Mouse (Mus musculus): ENCODE measurements around the gene Gprc5a. TPM values are rescaled to one million over a fixed set of nuclear protein-coding genes. Genes with fewer than 3 reads are reported as not detected.

Gene Gprc5a
- polyA plus RNA-seq, 1 experiment from 2014 or later, result 0.56 TPM

DNA sequence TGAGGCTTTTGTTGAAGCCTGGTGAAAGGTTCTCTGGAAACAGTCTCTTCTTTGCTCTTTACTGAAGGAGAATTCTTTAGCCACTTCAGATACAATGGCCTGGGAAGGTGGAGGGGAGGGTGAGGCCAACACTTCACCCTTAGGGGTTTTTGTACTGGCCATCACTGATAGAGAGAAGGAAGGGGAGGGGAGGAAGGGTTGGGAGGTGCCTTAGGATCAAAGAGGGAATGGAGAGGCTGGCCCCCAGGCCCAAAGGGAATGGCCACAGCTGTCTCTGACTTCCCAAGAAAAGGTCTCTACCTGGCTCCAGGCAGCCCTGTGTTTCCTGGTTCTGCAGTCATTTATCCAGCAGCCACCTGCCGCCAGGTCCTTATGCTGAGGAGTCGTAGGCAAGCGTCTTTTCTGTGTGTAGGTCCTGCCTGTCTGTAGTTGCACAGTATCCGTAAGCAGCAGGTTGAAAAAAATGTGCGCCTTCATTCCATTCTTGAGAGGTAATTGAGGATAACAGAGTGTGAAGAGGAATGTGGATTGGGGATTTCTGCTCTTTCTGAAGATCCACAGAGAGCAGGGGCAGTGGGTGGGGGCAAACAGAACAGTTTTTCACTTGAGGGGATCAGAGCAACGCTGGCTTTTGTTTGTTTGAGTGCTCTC, 1.5 kb downstream of the Gprc5a start:
- no peak for ATAC-seq (ENCODE audit: low FRiP score)
- Histone ChIP-seq H3K4me2 (replicated peaks) (no peak overlapping the region), H3K36me3 (replicated peaks; ENCODE audit: control insufficient read depth, insufficient read depth) (no peaks in the 10 kb centered on the region), H3K9ac (no peak overlapping the region), H3K4me1 (replicated peaks; ENCODE audit: control insufficient read depth, insufficient read depth, low read length) (0 out of 2 replicates have a peak, but pooled peaks cover 3% of the 10 kb centered on the region), H3K4me3 (replicated peaks; ENCODE audit: low read length) (no peak overlapping the region), H3K9me3 (ENCODE audit: control insufficient read depth, low read length) (no peaks in the 10 kb centered on the region), H3K27ac (no peak overlapping the region), H3K27me3 (ENCODE audit: control insufficient read depth, insufficient read depth, low read length) (peaks cover 19% of the 10 kb centered on the region)
- DNase-seq (ENCODE audit: low spot score), result no peak
- 17% methylated on average over 6 of the region's 6 CpGs for WGBS

DNA sequence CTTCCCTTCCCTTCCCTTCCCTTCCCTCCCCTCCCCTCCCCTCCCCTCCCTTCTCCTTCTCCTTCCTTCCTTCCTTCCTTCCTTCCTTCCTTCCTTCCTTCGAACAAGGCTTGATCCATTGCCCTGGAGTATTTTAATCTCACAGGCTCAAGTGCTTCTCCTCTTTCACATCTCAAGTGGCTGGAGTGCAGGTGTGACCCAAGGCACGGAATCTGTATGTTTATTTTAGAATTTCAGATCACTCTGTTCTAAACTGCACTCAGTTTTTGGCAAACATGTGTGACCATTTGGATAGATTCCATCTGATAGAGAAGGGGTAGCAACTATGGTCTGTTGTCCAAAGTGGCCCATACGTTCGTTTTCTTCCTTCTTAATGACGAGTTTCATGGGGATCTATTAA, 2.8 kb downstream of the Gprc5a start:
- 0 out of 2 replicates have a peak, but pooled peaks cover 3% of the 10 kb centered on the region for H3K4me1 ChIP-seq (replicated peaks; ENCODE audit: control insufficient read depth, insufficient read depth, low read length)
- no peaks in the 10 kb centered on the region for H3K36me3 ChIP-seq (replicated peaks; ENCODE audit: control insufficient read depth, insufficient read depth)
- H3K27me3 ChIP-seq (ENCODE audit: control insufficient read depth, insufficient read depth, low read length), result peaks cover 19% of the 10 kb centered on the region
- no peak overlapping the region for H3K4me2 ChIP-seq (replicated peaks)
- H3K27ac ChIP-seq, result no peak overlapping the region
- ATAC-seq (ENCODE audit: low FRiP score), result no peak
- WGBS, result 88% methylated on average over 5 of the region's 5 CpGs
- H3K9ac ChIP-seq, result no peak overlapping the region
- no peak overlapping the region for H3K4me3 ChIP-seq (replicated peaks; ENCODE audit: low read length)
- DNase-seq (ENCODE audit: low spot score), result no peak
- H3K9me3 ChIP-seq (ENCODE audit: control insufficient read depth, low read length), result no peaks in the 10 kb centered on the region

DNA sequence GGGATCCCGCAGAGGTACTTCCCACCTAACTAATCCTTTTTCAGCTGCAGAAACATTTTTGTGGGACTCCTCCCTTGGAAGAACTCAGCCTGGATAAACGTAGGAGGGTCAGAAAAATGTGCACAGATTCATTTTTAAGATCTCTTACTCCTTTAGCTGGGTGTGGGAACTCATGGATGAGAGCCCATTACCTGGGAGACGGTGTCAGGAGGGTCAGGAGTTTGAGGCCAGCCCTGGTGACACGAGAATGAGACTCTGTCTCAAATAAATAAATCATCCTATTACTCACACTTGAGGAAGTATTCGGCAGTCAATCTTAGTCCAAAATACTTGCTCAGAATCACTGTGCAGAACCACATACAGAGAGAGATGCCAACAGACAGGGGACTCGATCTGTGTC, 4.4 kb downstream of the Gprc5a start:
- Histone ChIP-seq H3K4me1 (replicated peaks; ENCODE audit: control insufficient read depth, insufficient read depth, low read length) (0 out of 2 replicates have a peak, but pooled peaks cover 3% of the 10 kb centered on the region), H3K27me3 (ENCODE audit: control insufficient read depth, insufficient read depth, low read length) (peaks cover 15% of the 10 kb centered on the region), H3K4me2 (replicated peaks) (no peak overlapping the region), H3K9ac (no peak overlapping the region), H3K4me3 (replicated peaks; ENCODE audit: low read length) (no peak overlapping the region), H3K9me3 (ENCODE audit: control insufficient read depth, low read length) (no peaks in the 10 kb centered on the region), H3K27ac (no peak overlapping the region), H3K36me3 (replicated peaks; ENCODE audit: control insufficient read depth, insufficient read depth) (no peaks in the 10 kb centered on the region)
- 55% methylated on average over 6 of the region's 6 CpGs for WGBS
- ATAC-seq (ENCODE audit: low FRiP score) (no peak), DNase-seq (ENCODE audit: low spot score) (no peak)

DNA sequence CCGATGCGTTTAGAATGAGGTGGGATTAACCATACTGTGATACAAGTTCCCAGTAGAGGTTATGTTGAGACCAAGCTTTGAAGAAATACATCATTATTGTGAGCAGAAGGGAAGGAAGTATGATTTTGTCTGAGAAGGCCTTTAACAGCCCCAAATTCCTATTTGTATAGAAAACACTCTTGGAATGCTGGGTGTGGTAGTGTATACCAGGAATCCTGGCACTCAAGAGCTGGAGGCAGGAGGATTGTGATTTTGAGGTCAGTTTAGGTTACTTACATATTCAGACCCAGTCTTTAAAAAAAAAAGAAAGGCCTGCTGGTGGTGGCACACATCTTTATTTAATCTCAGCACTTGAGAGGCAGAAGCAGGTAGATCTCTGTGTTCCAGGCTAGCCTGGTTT, 4.9 kb downstream of the Gprc5a start:
- H3K9me3 ChIP-seq (ENCODE audit: control insufficient read depth, low read length), result no peaks in the 10 kb centered on the region
- H3K4me3 ChIP-seq (replicated peaks; ENCODE audit: low read length), result no peak overlapping the region
- 85% methylated on average over 2 of the region's 2 CpGs for WGBS
- 0 out of 2 replicates have a peak, but pooled peaks cover 3% of the 10 kb centered on the region for H3K4me1 ChIP-seq (replicated peaks; ENCODE audit: control insufficient read depth, insufficient read depth, low read length)
- H3K36me3 ChIP-seq (replicated peaks; ENCODE audit: control insufficient read depth, insufficient read depth), result no peaks in the 10 kb centered on the region
- DNase-seq (ENCODE audit: low spot score) (no peak), ATAC-seq (ENCODE audit: low FRiP score) (no peak)
- H3K27ac ChIP-seq, result no peak overlapping the region
- peaks cover 10% of the 10 kb centered on the region for H3K27me3 ChIP-seq (ENCODE audit: control insufficient read depth, insufficient read depth, low read length)
- H3K9ac ChIP-seq, result no peak overlapping the region
- H3K4me2 ChIP-seq (replicated peaks), result no peak overlapping the region

DNA sequence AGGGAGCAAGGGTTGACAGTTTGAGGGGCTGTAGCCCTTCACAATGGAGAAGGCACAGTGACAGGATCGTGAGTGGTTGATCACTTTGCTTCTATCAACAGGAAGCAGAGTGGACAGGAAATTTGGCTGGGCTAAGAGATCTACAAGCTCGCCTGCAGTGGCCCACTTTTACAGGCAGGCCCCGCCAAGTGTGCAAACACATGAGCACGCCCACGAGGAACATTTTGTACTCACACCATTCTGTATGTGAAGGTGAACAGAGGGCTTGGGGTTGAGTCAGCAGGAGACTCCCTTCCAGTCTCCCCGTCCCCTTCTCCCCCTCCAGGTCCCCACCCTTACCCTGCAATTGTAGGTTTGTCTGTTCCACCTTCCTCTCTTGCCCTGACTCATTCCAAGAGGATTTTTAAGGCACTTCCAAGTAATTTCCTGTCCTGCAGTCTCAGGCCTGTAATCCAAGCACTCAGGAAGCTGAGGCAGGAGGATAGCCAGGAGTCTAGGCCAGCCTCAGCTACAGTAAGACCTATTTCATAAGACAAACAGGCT, 9.0 kb downstream of the Gprc5a start:
- Histone ChIP-seq H3K4me2 (replicated peaks) (no peak overlapping the region), H3K27me3 (ENCODE audit: control insufficient read depth, insufficient read depth, low read length) (no peaks in the 10 kb centered on the region), H3K9ac (no peak overlapping the region), H3K9me3 (ENCODE audit: control insufficient read depth, low read length) (no peaks in the 10 kb centered on the region), H3K4me3 (replicated peaks; ENCODE audit: low read length) (no peak overlapping the region), H3K27ac (no peak overlapping the region), H3K4me1 (replicated peaks; ENCODE audit: control insufficient read depth, insufficient read depth, low read length) (no peaks in the 10 kb centered on the region), H3K36me3 (replicated peaks; ENCODE audit: control insufficient read depth, insufficient read depth) (no peaks in the 10 kb centered on the region)
- DNase-seq (ENCODE audit: low spot score) (no peak), ATAC-seq (ENCODE audit: low FRiP score) (no peak)
- 86% methylated on average over 6 of the region's 6 CpGs for WGBS

DNA sequence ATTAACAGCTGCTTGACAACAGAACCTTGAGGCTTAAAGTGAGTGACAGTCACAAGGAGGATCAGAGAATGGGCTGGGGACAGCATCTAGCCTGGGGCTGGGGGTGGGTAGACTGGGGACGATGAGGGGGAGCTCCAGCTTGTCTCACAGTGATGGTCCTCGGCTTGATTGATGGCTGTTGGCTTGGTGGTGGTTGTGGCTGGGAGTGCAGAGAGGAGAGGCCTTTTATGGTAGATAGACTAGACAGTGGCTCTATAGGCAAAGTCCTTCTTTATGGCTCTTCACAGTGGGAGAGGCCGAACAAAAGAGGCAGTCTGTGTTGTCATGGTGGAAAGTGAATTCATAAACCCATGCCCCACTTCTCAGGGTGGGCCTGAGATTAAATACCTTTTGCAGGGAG, 10.8 kb downstream of the Gprc5a start:
- Histone ChIP-seq H3K4me2 (replicated peaks) (no peak overlapping the region), H3K9ac (no peak overlapping the region), H3K4me1 (replicated peaks; ENCODE audit: control insufficient read depth, insufficient read depth, low read length) (no peaks in the 10 kb centered on the region), H3K9me3 (ENCODE audit: control insufficient read depth, low read length) (no peaks in the 10 kb centered on the region), H3K36me3 (replicated peaks; ENCODE audit: control insufficient read depth, insufficient read depth) (no peaks in the 10 kb centered on the region), H3K27me3 (ENCODE audit: control insufficient read depth, insufficient read depth, low read length) (no peaks in the 10 kb centered on the region), H3K4me3 (replicated peaks; ENCODE audit: low read length) (no peak overlapping the region), H3K27ac (no peak overlapping the region)
- ATAC-seq (ENCODE audit: low FRiP score) (no peak), DNase-seq (ENCODE audit: low spot score) (no peak)
- 29% methylated on average over 3 of the region's 3 CpGs for WGBS

DNA sequence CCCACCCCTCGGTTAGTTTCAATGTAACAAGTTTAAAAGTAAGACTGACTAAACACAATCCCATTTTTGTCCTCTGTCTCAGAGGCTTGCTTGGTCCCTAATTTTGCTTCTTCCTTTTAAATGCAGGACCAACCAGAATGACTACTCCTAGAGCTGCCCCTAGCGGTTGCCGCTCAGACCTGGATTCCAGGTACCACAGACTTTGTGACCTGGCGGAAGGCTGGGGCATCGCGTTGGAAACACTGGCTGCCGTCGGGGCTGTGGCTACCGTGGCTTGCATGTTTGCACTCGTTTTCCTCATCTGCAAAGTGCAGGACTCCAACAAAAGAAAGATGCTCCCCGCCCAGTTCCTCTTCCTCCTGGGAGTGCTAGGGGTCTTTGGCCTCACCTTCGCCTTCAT, 13.0 kb downstream of the Gprc5a start:
- no peaks in the 10 kb centered on the region for H3K4me1 ChIP-seq (replicated peaks; ENCODE audit: control insufficient read depth, insufficient read depth, low read length)
- ATAC-seq (ENCODE audit: low FRiP score) (no peak), DNase-seq (ENCODE audit: low spot score) (no peak)
- H3K4me2 ChIP-seq (replicated peaks), result no peak overlapping the region
- no peaks in the 10 kb centered on the region for H3K9me3 ChIP-seq (ENCODE audit: control insufficient read depth, low read length)
- H3K27ac ChIP-seq, result no peak overlapping the region
- 54% methylated on average over 12 of the region's 12 CpGs for WGBS
- H3K27me3 ChIP-seq (ENCODE audit: control insufficient read depth, insufficient read depth, low read length), result no peaks in the 10 kb centered on the region
- H3K4me3 ChIP-seq (replicated peaks; ENCODE audit: low read length), result no peak overlapping the region
- no peak overlapping the region for H3K9ac ChIP-seq
- H3K36me3 ChIP-seq (replicated peaks; ENCODE audit: control insufficient read depth, insufficient read depth), result no peaks in the 10 kb centered on the region

DNA sequence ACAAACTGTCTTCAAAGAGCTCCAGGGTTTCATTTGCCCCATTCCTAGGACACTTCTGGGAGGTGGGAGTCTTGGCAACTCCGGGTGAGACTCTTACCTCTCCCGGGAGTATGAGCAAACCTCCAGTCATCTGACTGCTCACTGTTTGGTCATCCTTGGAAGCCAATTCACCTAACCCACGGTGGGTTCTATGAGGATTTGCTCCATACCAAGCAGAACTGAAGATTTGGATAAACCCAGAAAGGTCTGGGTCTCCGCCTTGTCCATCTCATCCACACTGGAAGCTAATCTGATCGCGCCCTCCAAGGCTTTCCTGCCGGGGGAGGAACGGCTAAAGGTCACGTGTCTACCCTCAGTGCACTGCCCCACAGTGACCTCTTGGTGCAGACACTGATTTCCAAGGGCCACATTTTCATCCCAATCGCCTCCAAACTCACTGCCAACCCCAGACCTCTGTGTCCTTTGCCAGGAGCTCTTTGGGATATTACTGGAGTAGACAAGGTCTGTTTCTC, 18.6 kb downstream of the Gprc5a start:
- DNase-seq (ENCODE audit: low spot score) (no peak), ATAC-seq (ENCODE audit: low FRiP score) (no peak)
- 75% methylated on average over 10 of the region's 10 CpGs for WGBS
- no peaks in the 10 kb centered on the region for H3K27me3 ChIP-seq (ENCODE audit: control insufficient read depth, insufficient read depth, low read length)
- no peak overlapping the region for H3K4me2 ChIP-seq (replicated peaks)
- H3K9ac ChIP-seq, result no peak overlapping the region
- no peak overlapping the region for H3K4me3 ChIP-seq (replicated peaks; ENCODE audit: low read length)
- no peak overlapping the region for H3K27ac ChIP-seq
- H3K9me3 ChIP-seq (ENCODE audit: control insufficient read depth, low read length), result no peaks in the 10 kb centered on the region
- no peaks in the 10 kb centered on the region for H3K36me3 ChIP-seq (replicated peaks; ENCODE audit: control insufficient read depth, insufficient read depth)
- no peaks in the 10 kb centered on the region for H3K4me1 ChIP-seq (replicated peaks; ENCODE audit: control insufficient read depth, insufficient read depth, low read length)

DNA sequence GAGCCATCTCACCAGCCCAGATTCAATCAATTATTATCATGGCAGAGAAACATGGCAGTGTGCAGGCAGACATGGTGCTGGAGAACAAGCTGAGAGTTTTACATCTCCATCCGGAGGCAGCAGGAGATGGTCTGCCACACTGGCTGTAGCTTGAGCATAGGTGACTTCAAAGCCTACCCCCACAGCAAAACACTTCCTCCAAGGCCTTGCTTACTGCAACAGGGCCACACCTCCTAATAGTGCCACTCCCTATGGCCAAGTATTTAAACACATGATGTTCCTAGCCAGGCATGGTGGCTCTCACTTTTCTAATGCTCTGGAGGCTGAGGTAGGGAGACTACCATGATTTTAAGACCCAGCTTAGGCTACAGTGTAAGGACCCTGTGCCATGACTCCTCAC, 20.3 kb downstream of the Gprc5a start:
- Histone ChIP-seq H3K9ac (no peak overlapping the region), H3K4me3 (replicated peaks; ENCODE audit: low read length) (no peak overlapping the region), H3K36me3 (replicated peaks; ENCODE audit: control insufficient read depth, insufficient read depth) (no peaks in the 10 kb centered on the region), H3K4me2 (replicated peaks) (no peak overlapping the region), H3K27me3 (ENCODE audit: control insufficient read depth, insufficient read depth, low read length) (no peaks in the 10 kb centered on the region), H3K4me1 (replicated peaks; ENCODE audit: control insufficient read depth, insufficient read depth, low read length) (no peaks in the 10 kb centered on the region), H3K9me3 (ENCODE audit: control insufficient read depth, low read length) (no peaks in the 10 kb centered on the region), H3K27ac (no peak overlapping the region)
- ATAC-seq (ENCODE audit: low FRiP score) (no peak), DNase-seq (ENCODE audit: low spot score) (no peak)
- whole genome bisulfite sequencing, result 90% methylated on average over 1 of the region's 1 CpGs
